ENCODE assay signal across 9 mouse cellular contexts in genomic region chr4:141367997-141368791, GRCm38 (mm10). TPM values are rescaled to one million over a fixed set of nuclear protein-coding genes. Genes with fewer than 3 reads are reported as not detected.
DNase-seq lines count a peak whose midpoint lies in the region; ATAC-seq and TF ChIP-seq lines count a peak whose summit lies in the region.
"Had no signal": no experiment of that assay in that cellular context is flagged by ENCODE, and none has a peak within 500 bp of the region (broad histone marks: within the 10 kb centered on the region; RNA-seq: fewer than 3 reads in every experiment).

Gene Fam131c (plus strand): TSS chr4:141368220.

- H3K9ac ChIP-seq in intestine, embryonic 16.5 days (ENCODE audit: low read depth, low read length), result peak within 1 kb of the TSS; percentile 74
- H3K9ac ChIP-seq in lung, embryonic 15.5 days, result peak within 1 kb of the TSS; percentile 54
- H3K9ac ChIP-seq in stomach, embryonic 15.5 days, result peak within 1 kb of the TSS; percentile 29; the same call in 1 of the 2 replicates

- peak within 1 kb of the TSS; percentile 99 for H3K4me2 ChIP-seq in intestine, embryonic 16.5 days (ENCODE audit: low read depth, low read length)
- H3K4me2 ChIP-seq in lung, embryonic 15.5 days, result peak within 1 kb of the TSS; percentile 97
- H3K4me2 ChIP-seq in stomach, embryonic 15.5 days, result peak within 1 kb of the TSS; percentile 97

- H3K9me3 ChIP-seq in intestine, embryonic 16.5 days (ENCODE audit: control insufficient read depth, low read length), result no peaks in the 10 kb centered on the region
- no peaks in the 10 kb centered on the region for H3K9me3 ChIP-seq in lung, embryonic 15.5 days
- H3K9me3 ChIP-seq in stomach, embryonic 15.5 days, result no peaks in the 10 kb centered on the region

- DNase-seq in adrenal gland, adult (ENCODE audit: inconsistent age in 2 of 2, low spot score in 1 of 2), result peak; percentile 58 to 74
- no peak for DNase-seq in adrenal gland, postnatal 4 days (ENCODE audit: low spot score in 2 of 2)
- DNase-seq in thymus, postnatal 14 days, result peak; percentile 32
- no peak for DNase-seq in thymus, adult 2 months
- DNase-seq in urinary bladder, postnatal 36 days (ENCODE audit: low spot score in 2 of 2), result no peak

- H3K4me1 ChIP-seq in thymus, adult 2 months (replicated peaks; ENCODE audit: control insufficient read depth, insufficient read depth, low read length), result 0 out of 2 replicates have a peak, but pooled peaks cover 2% of the 10 kb centered on the region
- 0 out of 2 replicates have a peak, but pooled peaks cover 2% of the 10 kb centered on the region for H3K4me1 ChIP-seq in intestine, embryonic 16.5 days (ENCODE audit: control insufficient read depth, insufficient read depth, low read length)
- peaks cover 14% of the 10 kb centered on the region; the same call in 1 of the 2 replicates for H3K4me1 ChIP-seq in lung, embryonic 15.5 days
- 0 out of 2 replicates have a peak, but pooled peaks cover 5% of the 10 kb centered on the region for H3K4me1 ChIP-seq in stomach, embryonic 15.5 days

- TF ChIP-seq CTCF in thymus, adult 2 months (IDR thresholded peaks at IDR 0.05; ENCODE audit: borderline replicate concordance, control insufficient read depth, extremely low read depth, insufficient read depth, low read length, poor library complexity), result no peak

- H3K27ac ChIP-seq in thymus, adult 2 months (ENCODE audit: control insufficient read depth, insufficient read depth, low read length), result no peak within 1 kb of the TSS
- no peak within 1 kb of the TSS for H3K27ac ChIP-seq in intestine, embryonic 16.5 days (ENCODE audit: low read length)
- H3K27ac ChIP-seq in lung, embryonic 15.5 days, result no peak within 1 kb of the TSS
- H3K27ac ChIP-seq in stomach, embryonic 15.5 days, result no peak within 1 kb of the TSS

- no peaks in the 10 kb centered on the region for H3K36me3 ChIP-seq in thymus, adult 2 months (ENCODE audit: control insufficient read depth, insufficient read depth, low read length)
- no peaks in the 10 kb centered on the region for H3K36me3 ChIP-seq in intestine, embryonic 16.5 days (ENCODE audit: control insufficient read depth, insufficient read depth, low read length)
- no peaks in the 10 kb centered on the region for H3K36me3 ChIP-seq in lung, embryonic 15.5 days
- no peaks in the 10 kb centered on the region for H3K36me3 ChIP-seq in stomach, embryonic 15.5 days

- peaks cover 3% of the 10 kb centered on the region; the same call in 1 of the 2 replicates for H3K27me3 ChIP-seq in thymus, adult 2 months (ENCODE audit: control insufficient read depth, insufficient read depth, low read length)
- H3K27me3 ChIP-seq in intestine, embryonic 16.5 days (replicated peaks; ENCODE audit: control insufficient read depth, insufficient read depth, low read length), result peaks cover 19% of the 10 kb centered on the region
- H3K27me3 ChIP-seq in lung, embryonic 15.5 days, result peaks cover 53% of the 10 kb centered on the region
- H3K27me3 ChIP-seq in stomach, embryonic 15.5 days (replicated peaks), result peaks cover 26% of the 10 kb centered on the region

- 6% methylated on average over 63 of the region's 71 CpGs for WGBS in thymus, adult 2 months
- 2% methylated on average over 51 of the region's 71 CpGs for WGBS in intestine, embryonic 16.5 days
- WGBS in lung, embryonic 15.5 days, result 1% methylated on average over 60 of the region's 71 CpGs
- WGBS in stomach, embryonic 15.5 days, result 2% methylated on average over 64 of the region's 71 CpGs

- H3K4me3 ChIP-seq in thymus, adult 2 months (ENCODE audit: control insufficient read depth, insufficient read depth, low read length), result no peak within 1 kb of the TSS
- H3K4me3 ChIP-seq in intestine, embryonic 16.5 days (ENCODE audit: low read length), result peak within 1 kb of the TSS; percentile 58
- H3K4me3 ChIP-seq in lung, embryonic 15.5 days, result peak within 1 kb of the TSS; percentile 55
- peak within 1 kb of the TSS; percentile 52 for H3K4me3 ChIP-seq in stomach, embryonic 15.5 days (replicated peaks)
- H3K4me3 ChIP-seq: erythroblast, embryonic 14.5 days had no signal

- TF ChIP-seq POLR2A in thymus, adult 2 months (IDR thresholded peaks at IDR 0.05; ENCODE audit: control insufficient read depth, extremely low read depth, insufficient read depth, low read length, poor library complexity), result no peak

- peak; percentile 72 for ATAC-seq in intestine, embryonic 16.5 days
- peak; percentile 59 for ATAC-seq in lung, embryonic 15.5 days (ENCODE audit: borderline replicate concordance, extremely low read depth, low FRiP score, low TSS enrichment)
- ATAC-seq in stomach, embryonic 15.5 days (ENCODE audit: insufficient read depth, low FRiP score, low read depth), result peak; percentile 44; the same call in 1 of the 2 replicates

RNA-seq across cellular contexts. Expression of gene Fam131c, which starts in this region (rescaled TPM):
- 1 to 10 TPM; 1.9 to 3.0 TPM for total RNA-seq in adrenal gland, postnatal 4 days (2021)
- polyA plus RNA-seq in thymus, adult 2 months (2012; rRNA removed), result 0.17 and 0.40 TPM in 2 replicates
- 1.5 and 1.6 TPM in 2 replicates for polyA plus RNA-seq in intestine, embryonic 16.5 days (2015; fragmentation: Nextera tagmentation; extraction: Ambion mirVana)
- 3.1 and 3.6 TPM in 2 replicates for polyA plus RNA-seq in lung, embryonic 15.5 days (2015; fragmentation: Nextera tagmentation; extraction: Ambion mirVana)
- polyA plus RNA-seq in stomach, embryonic 15.5 days (2015; fragmentation: Nextera tagmentation; extraction: Ambion mirVana), result 2.8 and 3.9 TPM in 2 replicates
- polyA plus RNA-seq: erythroblast, embryonic 14.5 days had no signal

Comparison
In these comparisons a context has a peak if more than half of its experiments do, and no peak if none do; other contexts are left out.
1. DNase-seq: peak in adrenal gland, adult (2 of 2) and thymus, postnatal 14 days (single experiment); none in adrenal gland, postnatal 4 days (0 of 2), thymus, adult 2 months (single experiment) and urinary bladder, postnatal 36 days (0 of 2).
2. Peak in every context shown above with its lines, with median percentiles within 50 percentile points of each other: ATAC-seq, H3K4me2 ChIP-seq and H3K9ac ChIP-seq.